Mouse (Mus musculus) gastrocnemius, postnatal 25 days (tissue): Measurements from ENCODE around the gene D1Pas1. TPM values are rescaled to one million over a fixed set of nuclear protein-coding genes. Genes with fewer than 3 reads are reported as not detected.

Experiments used
- DNase-seq: peaks from one replicate; pipeline ENCODE4 v3.0.0; 2022
- total RNA-seq, 2 experiments: library from RNA; stranded (reverse); gene quantifications; 1 replicate in 1 of 2; 2 replicates in 1 of 2; pipeline ENCODE4 v1.2.3; 2021

The D1Pas1 gene
- total RNA-seq, 2 experiments from 2014 or later, result not detected

DNA sequence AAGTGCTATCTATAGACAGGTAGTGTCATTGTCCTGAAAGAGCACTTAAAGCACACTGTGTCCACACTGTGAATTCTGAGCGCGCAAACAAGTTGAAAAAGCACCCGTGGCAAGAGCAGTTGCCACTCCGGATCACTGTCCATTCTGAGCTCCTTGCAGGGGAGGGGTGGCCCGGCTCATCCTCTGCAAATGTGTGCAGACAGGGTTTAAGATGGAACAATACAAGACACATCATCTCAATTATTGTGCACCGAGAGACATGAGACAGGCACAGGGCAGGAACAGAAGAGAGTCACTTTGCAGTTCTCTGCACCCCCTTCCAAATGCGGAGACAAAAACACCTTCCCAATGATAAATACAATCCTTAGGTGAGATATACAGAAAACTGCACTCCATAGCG lies 19.3 kb downstream of the D1Pas1 start:
- no peak for DNase-seq

DNA sequence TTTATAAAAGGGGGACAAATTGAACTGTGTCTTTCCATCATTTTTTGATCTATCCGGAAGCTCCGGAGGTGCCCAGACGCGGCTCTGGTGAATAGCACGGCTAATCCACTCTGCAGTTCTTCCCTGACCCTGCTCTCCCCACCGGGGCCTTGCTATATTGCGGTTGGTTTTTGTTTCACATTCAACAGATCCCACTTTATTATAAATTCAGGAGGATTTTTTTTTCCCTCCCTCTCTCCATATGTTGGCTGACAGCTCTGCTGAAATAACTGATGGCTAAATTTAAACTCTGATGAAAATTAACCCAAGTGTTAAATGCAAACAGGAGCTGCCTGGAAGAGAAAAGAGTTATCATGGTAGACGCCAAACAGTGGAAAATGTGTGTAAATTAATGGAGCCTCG lies 21.1 kb downstream of the D1Pas1 start:
- no peak for DNase-seq

DNA sequence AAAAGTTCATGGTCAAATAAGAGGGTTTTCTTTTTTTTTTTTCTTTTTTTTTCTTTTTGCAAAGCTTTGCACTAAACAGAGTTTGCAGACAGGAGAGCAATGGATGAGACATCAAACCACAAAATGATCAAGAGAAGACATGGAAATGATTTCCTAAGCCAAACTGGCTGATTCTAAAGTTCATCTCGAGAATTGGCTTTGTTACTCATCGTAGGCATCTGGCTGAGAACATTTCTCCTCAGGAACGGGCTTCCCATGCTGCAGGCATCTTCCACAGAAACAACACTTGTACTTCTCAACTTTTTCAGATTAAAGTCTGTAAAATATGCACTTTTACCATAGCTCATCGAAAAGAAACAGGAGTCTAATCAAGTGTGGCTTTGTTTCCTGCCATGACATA lies 21.6 kb downstream of the D1Pas1 start:
- no peak for DNase-seq

GRCm38 (mm10) chr1:186991473-186991872 lies 24.3 kb downstream of the D1Pas1 start:
- no peak for DNase-seq

DNA sequence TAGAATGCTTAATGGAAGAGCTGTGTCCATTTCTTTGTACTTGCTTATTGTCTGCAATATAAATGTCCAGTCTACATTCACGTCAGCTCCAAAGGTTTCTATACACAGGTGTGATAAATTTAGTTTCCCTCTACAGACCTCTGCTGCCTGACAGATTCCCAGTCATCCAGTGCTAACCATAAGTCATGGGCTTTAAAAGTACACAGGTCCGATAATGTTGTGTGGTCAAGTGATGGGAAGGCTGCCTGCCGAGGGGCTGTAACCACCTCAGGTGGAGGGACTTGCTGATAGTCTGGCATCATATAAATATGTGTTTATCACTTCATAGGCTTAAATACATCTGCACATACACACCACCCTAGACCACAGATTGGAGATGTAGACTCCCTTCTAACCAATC lies 24.9 kb downstream of the D1Pas1 start:
- no peak for DNase-seq

GRCm38 (mm10) chr1:186997596-186998304 lies 30.5 kb downstream of the D1Pas1 start:
- no peak for DNase-seq

GRCm38 (mm10) chr1:187003441-187003861 lies 36.2 kb downstream of the D1Pas1 start:
- DNase-seq, result no peak

DNA sequence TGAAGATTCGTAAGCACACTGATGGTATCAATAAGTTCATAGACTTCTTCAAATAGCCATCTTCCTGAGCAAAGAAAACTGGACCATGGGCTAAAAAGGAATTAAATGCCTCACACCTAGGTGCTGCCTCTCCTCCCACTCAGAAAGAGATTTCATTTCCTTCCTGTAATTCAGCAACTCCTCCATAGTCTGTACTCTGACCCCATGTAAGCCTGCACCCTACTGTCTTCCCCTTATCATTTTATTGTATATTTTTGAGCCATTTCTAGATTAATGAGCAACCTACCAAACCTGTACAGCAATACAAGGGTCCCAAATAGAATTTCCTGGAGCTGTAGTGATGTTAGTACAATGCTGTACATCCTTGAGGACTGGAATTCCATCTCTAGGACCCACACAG lies 37.1 kb downstream of the D1Pas1 start:
- DNase-seq, result no peak

GRCm38 (mm10) chr1:187006227-187006925 lies 39.2 kb downstream of the D1Pas1 start:
- DNase-seq, result no peak

DNA sequence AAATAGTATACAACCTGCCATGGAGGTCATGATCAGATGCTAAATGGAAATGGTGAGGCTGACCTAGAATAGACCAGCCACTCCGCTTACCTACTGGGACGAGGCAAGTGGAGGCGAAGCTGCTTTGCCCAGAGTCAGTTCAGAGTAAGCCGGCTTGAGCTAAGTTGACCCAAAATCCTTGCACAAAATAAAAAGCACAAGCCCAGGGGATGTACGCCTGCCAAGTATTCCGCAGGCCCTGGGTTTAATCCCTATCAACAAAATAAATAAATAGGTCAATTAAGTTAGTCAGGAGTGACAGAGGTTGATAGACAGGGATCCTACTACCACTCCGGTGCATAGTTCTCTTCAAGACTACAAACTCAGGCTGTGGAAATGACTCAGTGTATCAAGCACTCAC lies 41.0 kb downstream of the D1Pas1 start:
- DNase-seq, result no peak

DNA sequence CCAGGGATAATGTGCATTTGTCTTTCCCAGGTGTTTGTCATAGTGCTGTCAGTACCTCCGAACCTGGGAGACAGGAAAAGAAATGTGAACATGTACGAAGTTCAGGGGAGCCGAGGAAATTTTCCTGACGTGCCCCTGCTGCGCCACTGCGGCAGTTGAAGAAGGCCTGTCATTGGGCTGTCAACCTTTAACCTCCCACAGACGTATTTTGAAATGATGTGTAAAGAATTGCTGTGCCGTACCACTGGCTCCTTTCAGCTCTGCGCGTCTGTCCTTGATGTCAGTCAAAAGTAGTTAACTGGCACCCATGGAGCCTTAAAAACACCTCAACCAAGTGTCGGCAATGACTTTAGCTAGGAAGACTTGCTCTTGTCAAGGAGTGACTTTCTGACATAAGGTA lies 42.9 kb downstream of the D1Pas1 start:
- no peak for DNase-seq

DNA sequence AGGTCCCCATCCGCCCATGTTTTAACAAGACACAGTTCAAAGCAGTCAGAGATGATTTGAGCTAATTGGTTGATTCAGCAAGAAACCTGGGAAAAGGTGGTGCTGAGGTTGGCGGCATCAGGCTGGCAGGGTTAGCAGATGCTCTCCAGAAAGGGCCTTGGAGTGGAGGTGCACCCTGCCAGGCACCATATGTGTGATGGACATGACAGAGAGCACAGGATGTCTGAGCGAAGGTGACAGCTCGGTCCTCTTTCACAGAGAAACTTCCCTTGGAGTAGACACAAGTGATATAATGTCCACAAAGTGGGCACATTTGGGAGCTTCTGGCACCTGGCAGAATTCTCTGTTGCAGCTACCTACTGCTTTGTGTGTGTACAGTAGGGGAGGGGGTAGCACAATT lies 44.4 kb downstream of the D1Pas1 start:
- DNase-seq, result no peak

DNA sequence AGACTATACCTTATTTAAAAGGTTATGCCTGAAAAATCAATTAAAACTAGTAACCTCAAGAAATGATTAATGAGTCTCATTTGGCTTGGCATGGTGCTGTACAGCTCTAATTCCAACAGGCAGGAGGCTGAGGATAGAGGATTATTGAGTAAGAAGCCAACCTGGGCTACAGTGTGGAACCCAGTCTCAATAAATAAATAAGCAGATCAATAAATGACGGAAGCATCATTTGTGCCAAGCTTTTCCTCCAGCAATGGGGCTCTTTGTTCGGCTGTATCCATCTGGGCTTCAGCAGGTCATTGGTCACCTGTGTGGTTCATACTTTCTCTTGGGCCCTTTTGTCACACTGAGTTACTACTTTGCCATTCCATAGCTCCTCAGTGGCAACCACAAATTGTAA lies 46.9 kb downstream of the D1Pas1 start:
- no peak for DNase-seq

DNA sequence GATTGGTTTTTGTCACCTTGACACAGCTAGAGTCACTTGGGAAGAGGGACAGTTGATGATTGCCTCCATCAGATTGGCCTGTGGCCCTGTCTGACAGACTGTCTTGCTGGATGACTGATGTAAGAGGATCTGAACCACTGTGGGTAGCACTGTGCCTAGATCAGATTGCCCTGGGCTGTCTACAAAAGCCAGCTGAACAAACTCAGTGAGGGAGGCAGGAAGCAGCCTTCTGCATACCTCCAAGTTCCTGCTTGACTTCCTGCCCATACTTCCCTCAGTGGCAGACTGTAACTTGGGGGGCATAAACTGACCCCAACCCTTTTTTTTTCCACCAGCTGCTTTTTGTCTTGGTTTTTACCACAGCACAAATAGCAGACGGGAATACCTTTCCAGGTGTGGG lies 48.5 kb downstream of the D1Pas1 start:
- no peak for DNase-seq

- no peak for DNase-seq
These were observed 48.9 kb downstream of the D1Pas1 start for GRCm38 (mm10) chr1:187016116-187016515.

DNA sequence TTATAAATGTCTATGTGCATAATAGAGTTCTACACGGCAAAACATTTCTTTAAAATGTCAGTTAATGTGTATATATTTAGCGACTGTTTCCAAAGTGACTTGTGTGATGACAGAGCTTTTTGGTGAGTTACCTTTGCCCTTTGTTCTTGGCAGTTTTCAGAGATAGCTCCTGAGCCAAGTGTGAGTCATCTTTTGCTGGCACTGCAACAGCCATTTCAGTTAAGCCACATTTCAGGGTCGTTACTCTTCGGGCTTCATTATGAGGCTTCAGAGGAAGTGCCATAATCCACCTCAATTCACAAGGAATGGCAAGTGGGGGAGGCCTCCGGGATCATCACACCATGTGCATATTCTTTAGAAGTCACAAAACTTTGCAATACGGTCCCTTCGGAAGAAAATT lies 52.8 kb downstream of the D1Pas1 start:
- DNase-seq, result no peak

Other genes starting within 250 kb of the D1Pas1 start
- 10 to 100 TPM in 1 of 2 experiments, 1 to 10 TPM in 1; 9.7 to 12.0 TPM for gene Rrp15, start 218.1 kb upstream of the D1Pas1 start, total RNA-seq
- under 1 TPM in 1 of 2 experiments, not detected in 1; 0.28 TPM for gene Spata17, start 248.0 kb downstream of the D1Pas1 start, total RNA-seq
- 1 to 10 TPM; 9.0 to 9.5 TPM for gene Gpatch2, start 248.1 kb downstream of the D1Pas1 start, total RNA-seq